In genomic region chr1:82220673-82221396, GRCm38 (mm10) we compare ENCODE assay signal across 14 mouse cellular contexts. TPM values are rescaled to one million over a fixed set of nuclear protein-coding genes. Genes with fewer than 3 reads are reported as not detected.
DNase-seq lines count a peak whose midpoint lies in the region; ATAC-seq and TF ChIP-seq lines count a peak whose summit lies in the region.
"Had no signal": no experiment of that assay in that cellular context is flagged by ENCODE, and none has a peak within 500 bp of the region (broad histone marks: within the 10 kb centered on the region; RNA-seq: fewer than 3 reads in every experiment).

No protein-coding gene starts in this region.

- no peaks in the 10 kb centered on the region for H3K27me3 ChIP-seq in hindbrain, embryonic 15.5 days
- no peaks in the 10 kb centered on the region for H3K27me3 ChIP-seq in hindbrain, embryonic 11.5 days (ENCODE audit: control insufficient read depth, insufficient read depth, low read length)
- no peaks in the 10 kb centered on the region for H3K27me3 ChIP-seq in midbrain, postnatal 0 days (ENCODE audit: insufficient read depth, low read length)
- H3K27me3 ChIP-seq: Patski had no signal

- H3K27ac ChIP-seq in hindbrain, embryonic 15.5 days (replicated peaks): no peak overlapping the region
- no peak overlapping the region for H3K27ac ChIP-seq in hindbrain, embryonic 11.5 days (ENCODE audit: low read depth, low read length)
- no peak overlapping the region for H3K27ac ChIP-seq in midbrain, postnatal 0 days (ENCODE audit: low read depth, low read length)

- no peak overlapping the region for H3K4me2 ChIP-seq in hindbrain, embryonic 15.5 days
- H3K4me2 ChIP-seq in hindbrain, embryonic 11.5 days (replicated peaks; ENCODE audit: low read depth, low read length): no peak overlapping the region
- no peak overlapping the region for H3K4me2 ChIP-seq in midbrain, postnatal 0 days (ENCODE audit: low read depth, low read length, poor library complexity, severe bottlenecking)

- ATAC-seq in frontal cortex, adult (ENCODE audit: low TSS enrichment): peak; percentile 96
- ATAC-seq in hindbrain, embryonic 15.5 days (ENCODE audit: low FRiP score, low read depth): peak; percentile 59; the same call in 1 of the 2 replicates
- no peak for ATAC-seq in hindbrain, embryonic 11.5 days (ENCODE audit: low FRiP score)
- no peak; the same call in 1 of the 2 replicates for ATAC-seq in midbrain, postnatal 0 days (ENCODE audit: low FRiP score)
- ATAC-seq: liver, postnatal 0 days; Patski had no signal

- H3K9ac ChIP-seq in hindbrain, embryonic 15.5 days: no peak overlapping the region
- no peak overlapping the region for H3K9ac ChIP-seq in hindbrain, embryonic 11.5 days (ENCODE audit: low read depth, low read length)
- no peak overlapping the region for H3K9ac ChIP-seq in midbrain, postnatal 0 days (replicated peaks; ENCODE audit: low read length, poor library complexity, severe bottlenecking)
- H3K9ac ChIP-seq: liver, postnatal 0 days had no signal

- WGBS in hindbrain, embryonic 15.5 days: 43% methylated on average over 12 of the region's 12 CpGs
- 46% methylated on average over 12 of the region's 12 CpGs for WGBS in hindbrain, embryonic 11.5 days
- 29% methylated on average over 12 of the region's 12 CpGs for WGBS in midbrain, postnatal 0 days

- H3K4me3 ChIP-seq in hindbrain, embryonic 15.5 days: no peak overlapping the region
- no peak overlapping the region for H3K4me3 ChIP-seq in hindbrain, embryonic 11.5 days (ENCODE audit: low read depth, low read length)
- H3K4me3 ChIP-seq in midbrain, postnatal 0 days (ENCODE audit: low read depth, low read length): no peak overlapping the region
- H3K4me3 ChIP-seq: erythroblast, embryonic 14.5 days had no signal

- no peaks in the 10 kb centered on the region for H3K9me3 ChIP-seq in hindbrain, embryonic 15.5 days
- no peaks in the 10 kb centered on the region for H3K9me3 ChIP-seq in hindbrain, embryonic 11.5 days (ENCODE audit: control insufficient read depth, low read length)
- H3K9me3 ChIP-seq in midbrain, postnatal 0 days (ENCODE audit: low read length): no peaks in the 10 kb centered on the region

- peaks cover 4% of the 10 kb centered on the region; the same call in 1 of the 2 replicates for H3K4me1 ChIP-seq in hindbrain, embryonic 15.5 days (replicated peaks)
- no peaks in the 10 kb centered on the region for H3K4me1 ChIP-seq in hindbrain, embryonic 11.5 days (replicated peaks; ENCODE audit: control insufficient read depth, insufficient read depth, low read length)
- no peaks in the 10 kb centered on the region for H3K4me1 ChIP-seq in midbrain, postnatal 0 days (ENCODE audit: insufficient read depth, low read length)

- no peak for DNase-seq in frontal cortex, postnatal 14 days (ENCODE audit: low spot score in 2 of 2)
- DNase-seq in hindbrain, embryonic 11.5 days (ENCODE audit: low spot score): no peak
- peak; percentile 8 for DNase-seq in right cerebral cortex, adult 18-20 months
- no peak for DNase-seq in right cerebral cortex, adult 2 months (ENCODE audit: low spot score in 2 of 2)
- peak; percentile 66 for DNase-seq in midbrain, postnatal 0 days (ENCODE audit: low spot score)
- DNase-seq in cerebellum, adult 11 months: no peak
- DNase-seq: adrenal gland, adult 2 months; kidney, adult 18-20 months; liver, postnatal 0 days had no signal

- TF ChIP-seq CTCF in midbrain, postnatal 0 days (IDR thresholded peaks at IDR 0.05): no peak

- no peaks in the 10 kb centered on the region for H3K36me3 ChIP-seq in hindbrain, embryonic 15.5 days
- H3K36me3 ChIP-seq in hindbrain, embryonic 11.5 days (ENCODE audit: control insufficient read depth, insufficient read depth, low read length): no peaks in the 10 kb centered on the region
- H3K36me3 ChIP-seq in midbrain, postnatal 0 days (ENCODE audit: insufficient read depth, low read length): no peaks in the 10 kb centered on the region

RNA-seq across cellular contexts. Expression of gene Gm9747, which starts 12.1 kb away (rescaled TPM):
- polyA plus RNA-seq in hindbrain, embryonic 15.5 days (2015; fragmentation: Nextera tagmentation; extraction: Ambion mirVana): 28.3 and 28.8 TPM in 2 replicates
- polyA plus RNA-seq in hindbrain, embryonic 11.5 days (2014; fragmentation: Nextera tagmentation; extraction: Ambion mirVana): 31.1 and 32.8 TPM in 2 replicates
- not detected in 2 replicates for total RNA-seq in midbrain, postnatal 0 days (2014; rRNA removed)
- 16.3 and 16.8 TPM in 2 replicates for polyA plus RNA-seq in midbrain, postnatal 0 days (2015; fragmentation: Nextera tagmentation; extraction: Ambion mirVana)
- total RNA-seq: adrenal gland, adult 2 months; gastrocnemius, adult 18-20 months had no signal
- polyA plus RNA-seq: adrenal gland, adult 2 months; erythroblast, embryonic 14.5 days had no signal

Comparison
In these comparisons a context has a peak if more than half of its experiments do, and no peak if none do; other contexts are left out.
1. ATAC-seq: peak in frontal cortex, adult (single experiment) and hindbrain, embryonic 15.5 days (single experiment); none in hindbrain, embryonic 11.5 days (single experiment) and midbrain, postnatal 0 days (single experiment).
2. DNase-seq: peak in right cerebral cortex, adult 18-20 months (single experiment) and midbrain, postnatal 0 days (single experiment); none in frontal cortex, postnatal 14 days (0 of 2), hindbrain, embryonic 11.5 days (single experiment), right cerebral cortex, adult 2 months (0 of 2) and cerebellum, adult 11 months (single experiment).